Comparison of ENCODE assay signal across 7 mouse cellular contexts in the genomic region with DNA sequence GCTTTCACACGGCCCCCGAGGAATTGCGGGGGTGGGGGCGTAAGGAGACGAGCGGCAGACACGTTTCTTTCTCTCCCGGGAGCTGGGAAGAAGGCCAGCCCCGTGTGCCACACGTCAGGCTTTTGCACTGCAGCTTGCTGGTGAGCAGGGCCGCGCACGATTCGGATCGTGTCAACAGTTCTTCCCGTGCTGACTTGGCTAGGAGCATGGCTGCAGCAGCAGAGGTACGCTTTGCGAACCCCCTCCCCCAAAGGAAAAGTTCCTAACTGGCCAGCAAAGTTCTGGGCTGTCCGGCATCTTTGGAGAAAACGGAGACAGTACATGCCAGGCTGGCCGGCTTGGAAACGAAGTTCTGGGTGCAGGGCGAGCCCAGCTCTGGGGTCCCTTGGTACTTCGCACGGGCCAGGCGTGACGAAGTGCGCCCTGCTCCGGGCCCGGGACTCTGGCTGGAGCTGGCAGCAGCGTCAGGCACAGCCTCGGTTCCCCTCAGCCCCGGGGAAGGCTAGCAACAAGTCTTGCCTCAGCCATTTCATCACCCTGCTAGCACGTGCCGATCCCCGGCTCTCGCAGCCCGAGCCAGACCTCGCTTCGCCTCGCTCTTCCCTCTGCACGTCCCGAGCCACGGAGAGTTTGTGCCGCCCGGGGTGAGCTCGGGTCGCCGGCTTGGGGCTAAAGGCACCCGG. TPM values are rescaled to one million over a fixed set of nuclear protein-coding genes. Genes with fewer than 3 reads are reported as not detected.
DNase-seq lines count a peak whose midpoint lies in the region; ATAC-seq and TF ChIP-seq lines count a peak whose summit lies in the region.

No protein-coding gene starts in this region.

- H3K27me3 ChIP-seq in Patski = no peaks in the 10 kb centered on the region
- peaks cover 35% of the 10 kb centered on the region for H3K27me3 ChIP-seq in hindbrain, embryonic 15.5 days
- peaks cover 35% of the 10 kb centered on the region for H3K27me3 ChIP-seq in limb, embryonic 11.5 days (ENCODE audit: control insufficient read depth, insufficient read depth, low read length)
- H3K27me3 ChIP-seq in midbrain, embryonic 10.5 days (ENCODE audit: low read depth, poor library complexity, severe bottlenecking) = peaks cover 63% of the 10 kb centered on the region
- H3K27me3 ChIP-seq in stomach, embryonic 15.5 days (replicated peaks) = peaks cover 17% of the 10 kb centered on the region; the same call in 1 of the 2 replicates

- no peaks in the 10 kb centered on the region for H3K36me3 ChIP-seq in hindbrain, embryonic 15.5 days
- H3K36me3 ChIP-seq in limb, embryonic 11.5 days (ENCODE audit: control insufficient read depth, insufficient read depth, low read length) = no peaks in the 10 kb centered on the region
- no peaks in the 10 kb centered on the region for H3K36me3 ChIP-seq in midbrain, embryonic 10.5 days
- H3K36me3 ChIP-seq in stomach, embryonic 15.5 days = no peaks in the 10 kb centered on the region

- peak overlapping the region; percentile 49 for H3K9ac ChIP-seq in hindbrain, embryonic 15.5 days
- peak overlapping the region; percentile 13; the same call in 1 of the 2 replicates for H3K9ac ChIP-seq in limb, embryonic 11.5 days (ENCODE audit: low read length)
- peak overlapping the region; percentile 71 for H3K9ac ChIP-seq in stomach, embryonic 15.5 days

- no peak overlapping the region for H3K27ac ChIP-seq in hindbrain, embryonic 15.5 days (replicated peaks)
- no peak overlapping the region for H3K27ac ChIP-seq in limb, embryonic 11.5 days (replicated peaks; ENCODE audit: low read depth, low read length)
- H3K27ac ChIP-seq in midbrain, embryonic 10.5 days (replicated peaks) = peak overlapping the region; percentile 66; the same call in 1 of the 2 replicates
- H3K27ac ChIP-seq in stomach, embryonic 15.5 days = peak overlapping the region; percentile 55

- H3K4me1 ChIP-seq in hindbrain, embryonic 15.5 days (replicated peaks) = peaks cover 29% of the 10 kb centered on the region
- H3K4me1 ChIP-seq in limb, embryonic 11.5 days (ENCODE audit: control insufficient read depth, insufficient read depth, low read length) = peaks cover 15% of the 10 kb centered on the region
- H3K4me1 ChIP-seq in midbrain, embryonic 10.5 days = peaks cover 39% of the 10 kb centered on the region
- peaks cover 18% of the 10 kb centered on the region for H3K4me1 ChIP-seq in stomach, embryonic 15.5 days

- no peaks in the 10 kb centered on the region for H3K9me3 ChIP-seq in hindbrain, embryonic 15.5 days
- no peaks in the 10 kb centered on the region for H3K9me3 ChIP-seq in limb, embryonic 11.5 days (ENCODE audit: control insufficient read depth, low read length)
- H3K9me3 ChIP-seq in midbrain, embryonic 10.5 days (replicated peaks) = no peaks in the 10 kb centered on the region
- H3K9me3 ChIP-seq in stomach, embryonic 15.5 days = no peaks in the 10 kb centered on the region

- no peak for TF ChIP-seq CTCF in Patski (IDR thresholded peaks at IDR 0.05)

- peak; percentile 22 for ATAC-seq in Patski
- ATAC-seq in common myeloid progenitor, adult 5-6 weeks (replicated peaks; ENCODE audit: low read depth, poor library complexity, severe bottlenecking) = peak; percentile 34
- ATAC-seq in hindbrain, embryonic 15.5 days (ENCODE audit: low FRiP score, low read depth) = peak; percentile 67
- ATAC-seq in limb, embryonic 11.5 days (ENCODE audit: insufficient number of reproducible peaks, low FRiP score, low TSS enrichment, low read depth) = peak; percentile 52; the same call in 1 of the 2 replicates
- 0 out of 2 replicates have a peak, but pooled peaks have one; percentile 6 for ATAC-seq in stomach, embryonic 15.5 days (ENCODE audit: insufficient read depth, low FRiP score, low read depth)

- peak overlapping the region; percentile 77 for H3K4me3 ChIP-seq in hindbrain, embryonic 15.5 days
- H3K4me3 ChIP-seq in limb, embryonic 11.5 days (ENCODE audit: low read depth, low read length) = peak overlapping the region; percentile 25
- H3K4me3 ChIP-seq in midbrain, embryonic 10.5 days = peak overlapping the region; percentile 69
- H3K4me3 ChIP-seq in stomach, embryonic 15.5 days (replicated peaks) = peak overlapping the region; percentile 57

- under 1% methylated on average over 50 of the region's 50 CpGs for WGBS in hindbrain, embryonic 15.5 days
- WGBS in limb, embryonic 11.5 days = under 1% methylated on average over 48 of the region's 50 CpGs
- WGBS in midbrain, embryonic 10.5 days = under 1% methylated on average over 50 of the region's 50 CpGs
- WGBS in stomach, embryonic 15.5 days = under 1% methylated on average over 50 of the region's 50 CpGs

- in situ Hi-C loops in Patski (cut with MboI; ENCODE audit: low pct_unique_long_range_greater_than_20kb) = loop anchor here (5.0 kb wide), 4 partner anchors 112 to 248 kb away; no protein-coding TSS in a partner anchor

- H3K4me2 ChIP-seq in hindbrain, embryonic 15.5 days = peak overlapping the region; percentile 92
- H3K4me2 ChIP-seq in limb, embryonic 11.5 days (ENCODE audit: low read depth, severe bottlenecking) = peak overlapping the region; percentile 92
- peak overlapping the region; percentile 96 for H3K4me2 ChIP-seq in stomach, embryonic 15.5 days

- no peak for DNase-seq in Patski (ENCODE audit: low read depth, low spot score)
- DNase-seq in gastrocnemius, postnatal 10 days = peak; percentile 62
- DNase-seq in limb, embryonic 11.5 days (ENCODE audit: low spot score) = peak; percentile 71
- DNase-seq in midbrain, embryonic 10.5 days (ENCODE audit: low spot score) = peak; percentile 75

- POLR2A ChIA-PET in Patski (lab: Charles Lee) = interaction anchor here (0.6 to 3.1 kb wide), 8 partner anchors 13 to 246 kb away, joined by 3 to 18 read pairs (median 4); no protein-coding TSS in a partner anchor

- CTCF ChIA-PET in Patski (lab: Charles Lee) = interaction anchor here (1.4 to 1.8 kb wide), 3 partner anchors 129 to 269 kb away, joined by 3 to 5 read pairs (median 4); no protein-coding TSS in a partner anchor

RNA-seq across cellular contexts. Expression of a gene that starts 0.8 kb away (rescaled TPM):
- polyA plus RNA-seq in Patski (2021) = 58.4 TPM
- 0.10 and 0.37 TPM in 2 replicates for total RNA-seq in common myeloid progenitor, adult 5-6 weeks (2017)
- 10 to 100 TPM; 12.6 to 13.6 TPM for total RNA-seq in gastrocnemius, postnatal 10 days (2021)
- polyA plus RNA-seq in hindbrain, embryonic 15.5 days (2015; fragmentation: Nextera tagmentation; extraction: Ambion mirVana) = 1.2 and 1.3 TPM in 2 replicates
- 0.47 and 0.85 TPM in 2 replicates for polyA plus RNA-seq in limb, embryonic 11.5 days (2014; fragmentation: Nextera tagmentation; extraction: Ambion mirVana)
- 0.84 and 2.0 TPM in 2 replicates for polyA plus RNA-seq in midbrain, embryonic 10.5 days (2016; fragmentation: Nextera tagmentation; extraction: Ambion mirVana)
- 6.2 and 7.9 TPM in 2 replicates for polyA plus RNA-seq in stomach, embryonic 15.5 days (2015; fragmentation: Nextera tagmentation; extraction: Ambion mirVana)

Comparison
In these comparisons a context has a peak if more than half of its experiments do, and no peak if none do; other contexts are left out.
1. ATAC-seq: peak in every context shown above with its lines; median percentile 67 in hindbrain, embryonic 15.5 days; 52 in limb, embryonic 11.5 days; 34 in common myeloid progenitor, adult 5-6 weeks; 22 in Patski; 6 in stomach, embryonic 15.5 days.
2. H3K27ac ChIP-seq: peak in midbrain, embryonic 10.5 days (single experiment) and stomach, embryonic 15.5 days (single experiment); none in hindbrain, embryonic 15.5 days (single experiment) and limb, embryonic 11.5 days (single experiment).
3. H3K4me3 ChIP-seq: peak in every context shown above with its lines; median percentile 77 in hindbrain, embryonic 15.5 days; 69 in midbrain, embryonic 10.5 days; 57 in stomach, embryonic 15.5 days; 25 in limb, embryonic 11.5 days.
4. H3K9ac ChIP-seq: peak in every context shown above with its lines; median percentile 71 in stomach, embryonic 15.5 days; 49 in hindbrain, embryonic 15.5 days; 13 in limb, embryonic 11.5 days.
5. Peak in every context shown above with its lines, with median percentiles within 50 percentile points of each other: H3K4me2 ChIP-seq.